Mouse (Mus musculus) spleen, postnatal 4 days (tissue): ENCODE results near the gene Srgn.

ENCODE experiments used
- DNase-seq, 2 experiments: peaks; one replicate each; pipeline ENCODE4 v3.0.0; 2022; ENCODE audit warnings: low spot score in 2 of 2

Gene Srgn

DNA sequence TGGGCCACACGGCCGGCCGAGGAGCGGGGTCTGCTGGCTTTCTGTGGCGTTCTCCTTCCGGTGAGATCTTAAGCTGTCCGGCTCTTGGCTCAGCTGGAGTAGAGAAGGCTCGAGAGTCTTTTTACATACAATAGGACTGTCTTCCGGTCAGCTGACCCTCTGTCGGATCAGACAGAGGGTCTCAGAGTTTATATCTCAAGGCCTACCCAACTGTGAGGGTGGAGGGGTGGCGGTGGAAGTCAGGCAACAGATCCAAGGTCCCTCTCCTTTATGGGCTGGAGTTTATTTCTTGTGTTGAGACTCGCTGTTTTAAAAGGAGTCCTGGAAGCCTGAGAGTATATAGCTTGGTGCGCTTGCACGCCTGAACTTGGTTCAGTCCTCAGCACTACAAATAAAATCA, at the start of gene Srgn:
Gene Srgn, minus strand, starts transcription at position 101 of the 400 bp plus-strand sequence.
- DNase-seq: no peak

DNA sequence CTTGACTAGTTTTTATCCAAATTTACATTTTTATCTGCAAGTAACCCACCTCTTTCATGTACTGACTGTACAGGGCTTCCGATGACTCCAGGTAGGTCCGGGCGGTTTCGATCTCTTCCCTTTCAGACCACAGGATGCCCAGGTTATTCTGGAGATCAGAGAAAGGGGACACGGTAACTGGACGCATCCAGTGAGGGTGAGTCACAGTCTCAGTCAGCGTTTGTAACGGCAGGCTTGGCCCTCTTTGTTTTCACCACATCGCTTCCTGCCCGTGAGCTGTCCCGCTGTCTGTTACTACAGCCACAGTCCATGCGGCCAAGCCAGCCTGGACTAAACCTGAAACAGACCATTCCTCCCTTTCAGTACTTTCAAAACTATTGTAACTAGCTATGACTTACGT, 47.8 kb upstream of the Srgn start:
- DNase-seq: no peak

DNA sequence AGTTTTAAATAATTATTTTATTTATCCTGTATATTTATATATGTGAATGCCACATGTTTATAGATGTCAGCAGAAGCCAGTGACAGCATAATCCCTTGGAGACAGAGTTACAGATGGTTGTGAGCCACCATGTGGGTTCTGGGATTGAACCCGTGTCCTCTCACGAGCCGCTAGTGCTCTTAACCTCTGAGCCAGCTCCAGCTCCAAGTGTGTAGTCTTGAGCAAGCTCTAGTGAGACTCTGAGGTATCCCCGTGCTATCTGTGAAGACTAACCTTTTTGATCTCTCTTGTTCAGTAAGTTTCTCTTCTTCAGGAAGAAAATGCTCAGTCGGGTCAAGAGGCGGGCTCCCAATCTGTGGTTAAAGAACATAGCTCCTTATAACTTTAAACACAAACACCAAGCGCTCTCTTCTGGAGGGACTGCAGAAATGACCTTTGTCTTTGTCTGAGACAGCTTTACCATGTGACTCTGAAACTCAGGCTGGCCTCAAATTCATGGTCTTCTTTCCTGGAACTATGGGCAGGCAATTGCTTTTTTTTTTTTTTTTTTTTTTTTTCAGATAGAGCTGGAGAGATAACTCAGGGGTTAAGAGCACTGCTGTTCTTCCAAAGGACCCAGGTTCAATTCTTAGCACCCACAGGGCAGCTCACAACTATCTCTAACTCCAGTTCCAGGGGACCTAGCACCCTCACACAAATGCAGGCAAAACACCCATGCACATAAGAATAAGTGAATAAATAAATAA, 43.0 kb upstream of the Srgn start:
- no peak for DNase-seq

DNA sequence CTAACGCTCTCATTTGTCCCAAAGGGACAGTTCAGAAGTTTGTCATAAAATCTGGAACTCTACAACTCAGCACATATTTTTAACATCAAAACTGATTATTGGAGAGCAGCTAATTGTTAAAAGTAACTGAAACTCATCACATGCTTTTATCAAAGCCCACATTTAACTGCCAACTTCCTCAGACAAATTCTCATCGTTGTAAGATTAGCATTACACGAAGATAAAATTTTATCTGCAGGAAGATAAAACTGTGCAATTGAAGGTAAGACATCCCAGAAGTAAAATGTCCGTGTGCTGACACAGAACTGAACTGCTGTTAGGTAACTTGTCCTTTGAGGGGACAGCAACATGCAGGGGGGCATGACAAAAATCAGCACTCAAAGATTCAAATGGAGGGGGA, 41.6 kb upstream of the Srgn start:
- DNase-seq: no peak

DNA sequence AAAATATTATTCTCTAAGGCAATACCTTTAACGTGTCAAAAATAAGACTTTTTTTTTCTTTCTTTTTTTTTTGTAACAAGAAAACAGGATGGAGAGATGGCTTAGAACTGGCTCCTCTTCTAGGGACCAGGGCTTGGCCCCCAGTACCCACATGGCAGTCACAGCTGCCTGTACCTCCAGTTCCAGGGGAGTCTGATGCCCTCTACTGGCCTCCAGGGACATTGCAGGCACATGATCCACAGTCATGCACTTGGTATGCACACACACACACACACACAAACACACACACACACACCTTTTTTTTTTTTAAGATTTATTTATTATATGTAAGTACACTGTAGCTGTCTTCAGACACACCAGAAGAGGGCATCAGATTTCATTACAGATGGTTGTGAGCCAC, 30.5 kb upstream of the Srgn start:
- DNase-seq: no peak

DNA sequence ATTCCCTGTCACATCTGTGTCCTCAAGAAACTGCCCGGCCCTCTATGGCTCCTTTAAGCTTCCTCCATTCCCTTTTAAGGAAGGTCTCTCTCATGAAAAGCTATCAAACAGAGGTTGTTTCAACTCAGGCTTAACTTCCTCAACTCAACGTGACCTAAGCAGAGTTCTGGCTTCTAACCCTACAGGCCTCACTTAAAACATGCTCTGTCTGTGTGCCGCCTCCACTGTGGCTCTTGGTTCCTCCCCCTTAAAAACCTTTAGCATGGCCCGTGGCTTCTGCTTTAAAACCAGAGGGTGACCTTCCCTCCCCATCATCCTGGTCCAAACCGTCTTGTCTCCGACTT, 29.3 kb upstream of the Srgn start:
- no peak for DNase-seq

DNA sequence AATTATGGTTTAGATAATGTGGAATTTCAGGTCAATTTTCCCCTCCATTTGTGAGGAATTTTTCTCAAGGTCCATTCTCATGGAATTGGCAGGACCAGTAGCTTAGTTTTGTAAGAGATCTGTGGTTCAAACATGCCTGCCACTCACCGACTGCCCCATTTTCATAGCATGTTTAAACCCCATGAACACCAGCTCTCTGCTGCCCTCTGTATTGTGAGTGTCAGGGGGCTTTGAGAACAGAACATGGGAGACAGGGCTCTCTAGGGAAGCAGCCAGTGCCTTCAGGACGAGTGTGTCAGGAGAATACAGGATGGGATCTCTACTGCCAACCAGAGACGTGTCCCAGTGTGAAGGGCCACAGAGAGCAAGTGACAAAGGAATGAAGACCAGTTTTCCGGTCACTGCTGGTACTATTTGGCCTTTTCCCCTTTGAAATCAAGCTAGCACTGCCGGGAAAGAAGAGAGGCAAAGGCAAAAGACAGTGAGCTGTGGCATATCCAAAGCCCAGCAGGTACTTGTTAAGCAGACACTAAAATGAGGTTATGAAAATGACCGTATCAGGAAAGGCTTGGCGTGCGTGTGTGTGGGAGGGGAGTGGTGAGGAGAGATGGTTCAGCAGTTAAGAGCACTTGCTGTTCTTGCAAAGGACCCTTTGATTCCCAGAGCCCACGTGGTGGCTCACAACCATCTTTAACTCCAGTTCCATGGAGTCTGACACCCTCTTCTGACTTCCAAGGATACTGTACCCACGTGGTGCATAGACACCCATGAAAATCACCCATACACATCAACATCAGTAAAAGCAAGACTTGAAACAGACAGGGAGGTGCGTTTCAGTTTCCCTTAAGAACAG, 28.7 kb upstream of the Srgn start:
- DNase-seq: no peak

DNA sequence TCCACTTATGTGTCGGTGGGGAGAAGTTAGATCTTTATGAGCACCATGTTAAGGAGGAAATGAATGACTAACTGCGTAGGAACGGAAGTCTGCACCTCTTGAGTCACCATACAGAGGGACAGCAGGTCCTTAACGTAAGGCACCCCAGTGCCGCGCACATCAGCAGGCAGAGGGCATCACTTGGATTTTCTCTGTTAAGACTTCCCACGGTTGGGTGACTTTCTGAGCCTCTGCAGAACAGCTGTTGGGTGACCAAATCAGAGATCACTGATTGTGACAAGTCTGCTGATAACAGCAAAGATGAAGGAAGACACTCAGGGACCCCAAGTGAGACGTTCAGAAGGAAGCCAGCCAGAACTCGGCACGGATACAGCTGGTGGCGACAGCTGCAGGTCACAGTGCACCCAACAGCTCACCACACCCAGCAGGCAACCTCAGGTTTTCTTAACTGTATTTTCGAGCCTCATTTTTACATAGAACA, 26.4 kb upstream of the Srgn start:
- peak; percentile 27 to 65 for DNase-seq

DNA sequence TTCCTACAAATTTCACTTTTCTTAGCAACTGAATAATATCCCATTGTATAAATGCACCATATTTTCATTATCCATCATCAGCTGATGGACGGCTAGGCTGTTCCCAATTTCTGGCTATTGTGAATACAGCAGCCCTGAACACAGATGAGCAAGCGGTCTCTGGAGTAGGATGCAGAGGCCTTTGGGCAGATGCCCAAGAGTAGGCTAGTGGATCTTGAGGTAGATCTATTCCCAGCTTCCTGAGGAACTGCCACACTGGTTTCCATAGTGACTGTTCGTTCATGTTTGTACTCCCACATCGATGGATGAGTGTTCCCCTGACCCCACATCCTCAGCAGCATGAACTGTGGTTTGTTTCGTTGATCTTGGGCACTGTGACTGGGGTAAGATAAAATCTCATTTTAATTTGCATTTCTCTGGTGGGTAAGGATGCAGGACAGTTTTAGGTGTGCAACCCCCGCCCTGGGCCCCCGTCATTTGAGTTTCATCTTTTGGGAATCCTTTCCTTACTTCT, 23.6 kb upstream of the Srgn start:
- DNase-seq: no peak

DNA sequence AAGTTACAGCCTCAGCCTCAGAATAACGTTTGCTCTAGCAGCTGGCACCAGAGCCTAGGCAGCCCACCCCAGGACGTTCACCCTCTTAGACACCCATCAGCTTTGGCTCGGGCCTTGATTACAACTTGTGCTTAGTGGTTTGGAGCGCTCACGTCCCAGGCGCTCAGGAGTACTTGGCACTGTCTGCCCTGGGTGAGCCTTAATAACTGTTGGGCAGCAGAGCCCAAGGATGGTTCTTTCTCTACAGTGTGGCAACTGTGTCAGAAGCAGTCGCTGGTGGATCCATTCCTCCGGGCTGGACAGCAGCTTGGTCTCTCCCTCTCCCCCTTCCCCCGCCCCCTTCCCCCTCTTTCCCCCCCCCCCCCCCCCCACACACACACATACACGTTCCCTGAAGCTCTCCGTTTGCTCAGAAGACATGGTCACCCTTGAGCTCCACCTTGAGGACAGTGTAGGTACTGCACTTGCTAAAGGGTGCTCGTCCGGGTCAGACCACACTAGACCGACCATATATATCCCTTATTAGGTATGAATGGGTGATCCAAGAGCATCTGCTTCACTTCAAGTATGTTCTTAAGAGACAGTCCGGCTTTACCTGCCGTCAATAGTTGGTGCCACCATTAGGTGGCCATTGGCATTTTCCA, 22.4 kb upstream of the Srgn start:
- peak; percentile 79 to 94 for DNase-seq

DNA sequence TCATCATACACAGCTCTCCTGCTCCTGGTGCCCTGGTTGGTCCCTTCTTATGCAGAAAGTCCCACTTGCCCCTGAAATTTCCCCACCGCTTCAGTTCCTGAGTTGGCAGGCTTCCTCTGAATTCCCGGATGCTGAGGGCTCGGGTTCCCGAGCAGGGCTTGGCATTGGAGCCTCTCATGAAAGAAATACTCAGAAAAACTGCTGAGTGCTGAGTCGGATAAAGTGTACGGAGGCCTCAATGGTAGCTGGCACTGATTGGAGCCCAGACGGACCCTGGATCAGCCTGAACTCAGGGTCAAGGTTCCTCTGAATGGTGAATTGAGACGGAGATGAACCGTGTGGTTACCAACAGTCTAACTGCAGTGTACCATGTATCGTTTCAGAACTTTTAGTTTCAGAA, 19.2 kb upstream of the Srgn start:
- no peak for DNase-seq

DNA sequence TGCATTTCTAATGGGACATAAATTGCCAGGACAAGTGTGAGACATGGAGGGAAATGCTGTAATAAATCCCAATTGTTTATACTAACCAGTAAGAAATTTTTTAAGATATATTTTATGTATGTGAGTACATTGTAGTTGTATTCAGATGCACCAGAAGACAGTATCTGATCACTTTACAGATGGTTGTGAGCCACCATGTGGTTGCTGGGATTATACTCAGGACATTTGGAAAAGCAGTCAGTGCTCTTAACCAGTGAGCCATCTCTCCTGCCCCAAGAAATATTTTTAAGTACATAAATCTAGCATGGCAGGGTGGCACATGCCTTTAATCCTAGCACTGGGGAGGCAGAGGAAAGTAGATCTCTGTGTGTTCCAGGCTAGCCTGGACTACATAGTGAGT, 18.5 kb upstream of the Srgn start:
- no peak for DNase-seq

DNA sequence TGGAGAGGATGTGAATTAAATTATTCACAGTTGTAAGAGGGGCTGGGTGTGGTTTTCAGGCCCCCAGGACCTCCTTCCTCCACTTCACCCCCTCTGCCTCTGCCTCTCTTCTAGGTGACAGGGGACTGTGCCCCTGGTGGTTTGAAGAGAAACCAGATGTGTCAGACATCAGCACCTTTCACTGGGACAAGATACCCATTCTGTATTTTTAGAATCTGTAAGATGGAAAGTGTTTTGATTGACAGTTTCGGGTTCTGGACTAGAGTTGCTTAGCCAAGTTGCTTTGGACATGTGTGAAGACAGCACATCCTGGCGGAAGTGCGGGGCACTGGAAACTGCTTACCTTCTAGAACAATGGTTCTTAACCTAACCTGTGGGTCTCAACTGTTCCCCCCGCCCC, 17.1 kb upstream of the Srgn start:
- no peak for DNase-seq

DNA sequence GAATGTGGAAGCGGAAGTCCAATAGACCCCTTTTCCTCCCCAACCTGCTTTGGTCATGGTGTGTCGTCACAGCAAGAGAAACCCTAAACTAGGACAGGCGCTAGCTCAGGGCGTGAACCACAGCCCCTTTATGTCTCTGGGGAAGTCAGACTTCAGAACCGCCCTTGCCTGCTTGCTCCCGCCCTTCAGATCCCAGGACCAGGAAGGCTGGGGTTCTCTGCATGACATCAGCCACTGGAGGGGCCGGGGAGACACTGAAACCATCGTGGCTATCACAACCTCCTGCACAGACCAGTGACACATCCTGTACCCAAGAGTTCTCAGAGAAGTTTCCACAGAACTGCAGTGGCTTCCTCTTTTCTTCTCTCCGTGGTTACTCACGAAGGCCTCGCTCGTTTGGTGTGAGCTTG, 16.2 kb upstream of the Srgn start:
- DNase-seq: peak; percentile 61 to 79

DNA sequence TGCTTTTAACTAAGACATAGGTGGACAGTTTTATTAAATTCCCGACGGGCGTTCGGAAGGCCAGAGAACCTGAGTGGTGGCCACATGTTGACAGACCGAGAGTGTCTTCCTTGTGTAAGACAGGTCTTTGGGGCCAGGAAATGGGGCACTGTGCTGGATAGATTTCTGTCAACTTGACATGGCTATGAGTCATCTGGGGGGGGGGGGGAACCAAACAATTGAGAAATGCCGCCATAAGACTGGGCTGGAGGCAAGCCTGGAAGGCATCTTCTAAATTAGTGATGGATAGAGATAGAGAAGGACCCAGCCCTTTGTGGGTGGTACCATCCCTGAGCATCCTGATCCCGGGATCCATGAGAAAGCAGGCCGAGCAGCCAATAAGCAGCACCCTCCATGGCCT, 15.7 kb upstream of the Srgn start:
- DNase-seq: no peak

DNA sequence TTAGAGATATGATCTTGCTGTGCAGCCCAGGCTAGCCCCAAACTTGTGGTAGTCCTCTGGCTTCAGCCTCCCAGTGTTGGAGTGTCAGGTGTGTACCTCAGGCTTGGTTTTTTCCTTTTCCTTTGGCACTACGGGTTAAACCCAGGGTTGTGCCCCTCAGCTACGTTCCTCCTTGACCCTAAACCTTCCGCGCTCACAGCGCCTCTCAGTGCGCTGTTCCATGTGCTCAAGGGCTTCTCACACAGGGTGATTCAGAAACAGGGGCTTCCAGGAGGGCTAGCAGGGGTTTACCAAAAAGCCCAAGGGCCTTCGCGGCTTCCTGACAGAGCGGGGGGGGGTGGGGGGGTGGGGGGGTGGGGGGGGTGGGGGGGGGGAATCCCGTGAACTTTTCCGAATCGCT, 15.3 kb upstream of the Srgn start:
- no peak for DNase-seq

DNA sequence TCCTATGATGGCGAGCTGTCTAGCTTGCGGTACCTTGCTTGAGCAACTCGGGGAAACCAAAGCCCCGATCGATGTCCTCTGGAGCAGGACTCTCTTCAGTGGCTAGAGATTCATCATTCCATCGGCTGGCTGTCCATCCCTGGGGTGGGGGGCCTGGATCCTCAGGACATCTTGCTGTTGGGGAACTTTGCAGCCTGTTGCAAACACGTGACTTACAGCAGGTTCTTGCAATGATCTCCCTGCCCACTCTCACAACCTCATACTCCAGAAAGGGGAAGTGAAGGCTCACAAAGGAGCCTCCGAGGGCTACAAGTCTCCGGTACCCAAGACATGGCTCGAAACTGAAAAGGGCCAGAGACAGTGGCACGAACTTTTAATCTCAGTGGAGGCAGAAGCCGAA, 14.2 kb upstream of the Srgn start:
- DNase-seq: peak in 1 of 2 experiments; percentile 46

DNA sequence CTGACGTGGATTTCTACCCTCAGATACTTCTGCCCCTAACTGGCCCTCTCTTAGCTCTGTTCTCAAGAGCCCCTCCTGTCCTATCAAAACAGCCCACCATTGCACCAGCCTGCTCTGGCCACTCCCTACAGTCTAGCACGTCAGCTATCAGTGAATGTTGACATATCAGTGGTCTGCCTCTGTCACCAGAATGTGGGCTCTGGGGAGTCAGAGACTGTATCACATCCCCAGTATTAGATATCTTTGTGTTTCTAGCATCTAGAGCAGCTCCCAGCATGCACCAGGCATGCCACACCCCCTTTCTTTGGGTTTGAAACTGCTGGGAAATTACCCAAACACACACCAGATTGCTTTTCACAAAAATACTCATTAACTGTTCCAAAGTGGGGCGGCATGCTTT, 13.5 kb upstream of the Srgn start:
- DNase-seq: no peak

DNA sequence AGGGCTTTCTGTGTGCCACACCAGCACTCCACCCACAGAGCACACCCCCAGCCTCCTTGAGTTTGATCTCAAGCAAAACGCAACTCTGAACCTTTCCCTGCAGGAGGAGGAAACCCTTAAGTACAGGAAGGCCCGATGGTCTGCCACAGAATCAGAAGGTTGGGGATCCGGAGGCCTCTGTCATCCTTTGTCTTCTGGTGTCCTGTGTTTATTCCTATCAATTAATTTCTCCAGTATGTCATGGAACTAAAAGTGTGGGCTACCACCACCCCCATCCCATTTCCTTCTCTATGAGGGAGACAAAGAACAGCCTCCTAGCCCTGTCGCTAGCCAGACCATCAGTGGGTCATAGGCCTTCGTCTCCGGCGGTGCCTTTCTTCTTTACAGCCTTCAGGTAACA, 7.3 kb upstream of the Srgn start:
- DNase-seq: no peak

DNA sequence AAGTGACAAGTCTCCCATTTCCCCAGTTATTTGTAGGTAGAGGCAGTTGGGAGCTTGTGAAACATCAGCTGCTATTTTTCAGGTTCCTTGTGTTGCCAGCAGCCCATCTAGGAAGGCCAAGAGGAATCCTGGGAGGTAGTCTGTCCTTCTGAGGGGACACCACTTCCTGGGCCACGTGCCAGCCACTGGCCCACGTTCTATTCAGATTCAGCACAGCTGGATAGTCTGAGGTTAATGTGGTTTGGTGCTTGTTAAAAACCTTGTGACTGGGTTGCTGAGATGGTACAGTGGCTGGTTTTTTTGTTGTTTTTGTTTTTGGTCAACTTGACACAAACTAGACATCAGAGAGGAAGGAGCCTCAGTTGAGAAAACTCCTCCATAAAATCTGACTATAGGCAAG, 5.6 kb upstream of the Srgn start:
- no peak for DNase-seq

DNA sequence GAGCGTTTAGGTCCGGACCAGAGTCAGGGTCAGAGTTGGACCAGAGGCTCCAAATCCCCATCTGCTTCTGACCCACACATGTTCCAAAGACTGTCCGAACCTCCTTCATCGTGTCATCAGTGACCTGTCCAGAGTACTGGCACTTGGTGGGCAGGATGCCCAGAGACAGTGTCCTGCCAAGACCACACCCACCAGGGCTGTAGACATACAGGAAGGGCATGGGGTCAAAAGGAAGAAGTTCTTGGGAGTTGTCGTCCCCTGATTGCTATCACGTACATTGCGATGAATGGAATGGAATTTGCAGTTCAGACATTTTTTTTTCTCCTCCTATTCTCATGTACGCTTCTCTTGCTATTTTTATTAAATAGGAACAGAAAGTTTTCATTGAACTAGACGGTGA, 2.9 kb upstream of the Srgn start:
- no peak for DNase-seq

DNA sequence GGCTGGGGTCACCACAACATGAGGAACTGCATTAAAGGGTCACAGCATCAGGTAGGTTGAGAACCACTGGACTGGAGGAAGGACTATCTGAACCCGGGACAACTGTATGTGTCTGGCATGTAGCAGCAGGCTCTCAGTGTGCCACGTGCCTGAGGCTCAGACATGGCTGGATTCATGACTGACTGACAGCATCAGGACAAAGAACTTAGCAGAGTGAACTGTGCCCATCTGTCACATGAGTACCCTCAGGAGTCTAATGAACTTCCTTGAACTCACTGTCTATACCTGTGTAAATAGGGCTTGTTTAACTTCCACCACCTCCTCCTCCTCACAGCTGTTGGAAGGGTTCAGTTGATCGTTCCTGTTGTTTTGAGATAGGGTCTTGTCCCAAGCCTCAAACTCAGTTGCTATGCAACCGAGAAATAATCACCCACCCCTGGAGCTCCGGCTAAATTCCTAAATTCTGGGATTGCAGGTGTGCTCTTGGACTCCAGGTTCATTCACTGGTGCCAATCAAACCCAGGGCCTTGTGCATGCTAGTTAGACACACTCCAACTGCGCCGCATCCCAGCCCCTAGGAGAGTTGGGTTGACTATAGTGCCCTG, 4.8 kb downstream of the Srgn start:
- no peak for DNase-seq
